Mouse (Mus musculus) cortical plate, adult 2 months (tissue): ENCODE data around the gene Rimklb. TPM values are rescaled to one million over a fixed set of nuclear protein-coding genes. Genes with fewer than 3 reads are reported as not detected.
A peak's percentile ranks its signal among the peaks of the same experiment; 100 is the strongest.
"Not testable (repeated sequence)": the region's sequence is repeated elsewhere in the genome, so short reads cannot be mapped to it uniquely, and the experiment has no call there.

Experiments used
- H3K27ac ChIP-seq: fragments of 200-500 bp; 2 replicates; pipeline ENCODE4 v1.5.1; 2012; ENCODE audit warnings: low read length, control low read depth, inconsistent platforms; ENCODE audit not compliant: insufficient read depth
- H3K4me1 ChIP-seq: fragments of 200-500 bp; 2 replicates; pipeline ENCODE4 v1.6.1; 2011; ENCODE audit warnings: low read length; ENCODE audit not compliant: control insufficient read depth, insufficient read depth
- H3K4me3 ChIP-seq: fragments of 200-500 bp; 2 replicates; pipeline ENCODE4 v1.5.1; 2011; ENCODE audit warnings: mild to moderate bottlenecking, low read length, control low read depth; ENCODE audit not compliant: insufficient read depth
- CTCF ChIP-seq: fragments of 200-500 bp; IDR thresholded peaks from 2 replicates; pipeline ENCODE4 v1.5.1; 2011; ENCODE audit warnings: mild to moderate bottlenecking, control low read depth, low read length; ENCODE audit not compliant: insufficient read depth; ENCODE audit errors: extremely low read depth
- POLR2A ChIP-seq: fragments of 200-500 bp; IDR thresholded peaks from 2 replicates; pipeline ENCODE4 v1.6.1; 2011; ENCODE audit warnings: mild to moderate bottlenecking, low read length, control low read depth; ENCODE audit not compliant: insufficient read depth; ENCODE audit errors: extremely low read depth
- polyA plus RNA-seq: library from polyadenylated mRNA; depleted of rRNA; stranded (reverse); fragments of >200 nt; gene quantifications from 2 replicates; pipeline ENCODE4 v1.2.3, GENCODE M21; 2012; rRNA removed

Rimklb gene
- 41.6 and 49.5 TPM in 2 replicates for polyA plus RNA-seq

DNA sequence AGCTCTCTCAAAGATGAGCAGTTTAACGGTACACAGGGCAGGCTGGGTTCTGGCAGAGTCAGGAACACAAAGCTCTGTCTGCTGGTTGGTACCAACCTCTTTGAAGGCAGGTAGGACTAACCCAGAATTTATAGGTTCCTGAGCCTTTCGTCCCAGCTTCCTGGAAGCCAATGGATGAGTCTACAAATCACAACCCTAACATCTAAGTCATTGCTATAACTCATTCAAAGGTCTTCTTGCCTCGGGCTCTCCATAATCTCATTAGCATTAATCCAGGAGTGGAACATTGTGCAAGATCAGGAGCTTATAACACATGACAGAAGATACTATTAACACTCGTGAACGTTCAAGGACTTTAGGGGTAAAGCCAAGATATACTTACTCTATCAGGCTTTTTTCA is at the start of gene Rimklb:
Gene Rimklb, minus strand, starts transcription at position 101 of the 400 bp plus-strand sequence.
- H3K27ac ChIP-seq, result no peak within 1 kb of the TSS
- TF ChIP-seq POLR2A (no peak), CTCF (no peak)

DNA sequence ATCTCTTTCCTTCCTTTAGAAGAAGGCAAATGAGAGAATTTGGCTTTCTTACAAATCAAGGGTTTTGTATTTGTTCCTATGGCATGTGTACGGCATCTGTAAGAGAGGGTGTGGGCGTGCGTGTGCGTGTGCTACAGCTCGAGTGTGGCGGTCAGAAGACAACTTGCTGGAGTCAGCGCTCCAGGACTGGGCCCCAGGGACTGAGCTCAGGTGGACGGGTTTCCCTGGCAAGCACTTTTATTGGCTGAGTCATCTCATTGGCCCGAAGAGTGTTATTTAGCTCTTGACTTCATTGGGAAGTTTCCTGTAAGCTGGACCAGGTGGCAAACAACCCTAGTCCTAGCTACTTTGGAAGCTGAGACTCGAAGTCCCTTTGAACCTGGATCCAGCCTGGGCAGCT is 47.4 kb upstream of the Rimklb start:
- Histone ChIP-seq H3K4me1 (no peaks in the 10 kb centered on the region), H3K4me3 (no peak overlapping the region), H3K27ac (no peak overlapping the region)
- no peak for TF ChIP-seq POLR2A
- TF ChIP-seq CTCF, result no peak

More for the DNA sequence above, at the start of gene Rimklb:
- Histone ChIP-seq H3K4me3 (no peak within 1 kb of the TSS), H3K4me1 (peaks cover 2% of the 10 kb centered on the region; the same call in 1 of the 2 replicates)

DNA sequence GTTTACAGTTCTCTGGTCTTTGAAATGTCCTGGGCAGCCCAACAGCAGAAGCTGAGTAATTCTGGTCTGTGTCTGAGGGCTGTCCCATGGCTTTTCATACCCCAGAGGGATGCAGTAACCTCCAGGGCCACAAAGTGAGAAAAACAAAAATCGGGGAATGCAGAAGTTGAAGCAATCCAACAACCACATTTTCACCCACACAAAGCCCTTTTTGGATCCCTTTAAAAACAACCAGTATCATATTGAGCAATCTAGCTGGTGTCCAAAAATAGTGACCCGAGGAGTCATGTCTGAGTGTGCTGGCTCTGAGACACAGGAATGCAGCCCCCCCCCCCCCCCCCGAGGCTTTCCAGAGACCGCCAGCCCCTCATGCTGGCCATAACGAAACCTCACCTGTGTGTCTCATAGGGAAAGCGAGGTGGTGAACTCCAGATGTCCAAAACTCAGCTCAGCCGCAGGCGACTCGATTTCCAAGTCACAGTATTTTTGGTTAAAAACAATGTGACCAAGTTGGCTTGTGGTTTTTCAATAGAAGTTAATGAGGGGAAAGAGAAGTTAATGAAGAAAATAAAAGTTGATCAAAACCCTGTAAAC is 46.8 kb upstream of the Rimklb start:
- Histone ChIP-seq H3K4me3 (no peak overlapping the region), H3K27ac (no peak overlapping the region), H3K4me1 (no peaks in the 10 kb centered on the region)
- no peak for TF ChIP-seq POLR2A
- no peak for TF ChIP-seq CTCF

DNA sequence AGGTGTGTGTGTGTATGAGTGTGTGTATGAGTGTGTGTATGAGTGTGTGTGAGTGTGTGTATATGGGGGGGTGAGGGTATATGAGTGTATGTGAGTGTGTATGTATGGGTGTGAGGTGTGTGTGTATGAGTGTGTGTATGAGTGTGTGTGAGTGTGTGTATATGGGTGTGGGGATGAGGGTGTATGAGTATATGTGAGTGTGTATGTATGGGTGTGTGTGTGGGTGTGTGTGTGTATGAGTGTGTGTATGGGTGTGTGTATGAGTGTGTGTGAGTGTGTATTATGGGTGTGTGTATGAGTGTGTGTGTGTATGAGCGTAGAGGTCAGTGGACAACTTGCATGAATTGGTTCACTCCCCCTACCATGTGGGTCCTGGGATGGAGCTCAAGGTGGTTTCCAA is 46.1 kb upstream of the Rimklb start:
- no peak overlapping the region for H3K4me3 ChIP-seq
- H3K4me1 ChIP-seq, result no peaks in the 10 kb centered on the region
- H3K27ac ChIP-seq, result no peak overlapping the region
- TF ChIP-seq POLR2A (no peak), CTCF (no peak)

DNA sequence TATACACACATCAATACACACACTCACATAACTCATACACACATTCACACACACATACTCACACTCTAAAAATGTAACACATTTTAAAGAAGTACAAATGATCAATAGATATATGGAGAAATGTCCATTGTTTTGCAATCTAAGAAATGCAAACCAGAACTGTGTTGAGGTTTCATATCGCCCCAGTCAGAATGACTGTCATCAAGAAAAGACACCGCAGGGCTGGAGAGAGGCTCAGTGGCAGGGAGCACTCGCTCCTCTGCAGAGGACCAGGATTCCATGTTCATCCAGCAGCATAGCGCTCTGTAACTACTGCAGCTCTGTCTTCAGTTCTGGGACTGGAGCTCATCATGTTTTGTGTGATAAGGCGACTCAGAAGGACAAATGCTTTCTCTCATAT is 45.0 kb upstream of the Rimklb start:
- no peak overlapping the region for H3K4me3 ChIP-seq
- H3K27ac ChIP-seq, result no peak overlapping the region
- no peaks in the 10 kb centered on the region for H3K4me1 ChIP-seq
- TF ChIP-seq CTCF, result no peak
- no peak for TF ChIP-seq POLR2A

DNA sequence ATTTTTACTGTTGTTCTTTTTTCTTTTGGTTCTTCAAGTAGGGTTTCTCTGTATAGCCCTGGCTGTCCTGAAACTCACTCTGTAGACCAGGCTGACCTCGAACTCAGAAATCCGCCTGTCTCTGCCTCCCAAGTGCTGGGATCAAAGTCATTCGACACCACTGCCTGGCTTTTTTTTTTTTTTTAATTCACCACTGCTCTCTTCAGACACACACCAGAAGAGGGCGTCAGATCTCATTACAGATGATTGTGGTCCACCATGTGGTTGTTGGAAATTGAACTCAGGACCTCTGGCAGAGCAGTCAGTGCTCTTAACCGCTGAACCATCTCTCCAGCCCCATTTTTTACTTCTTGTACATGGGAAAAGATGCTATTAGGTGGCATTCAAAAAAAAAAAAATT is 43.9 kb upstream of the Rimklb start:
- H3K4me3 ChIP-seq, H3K27ac ChIP-seq, H3K4me1 ChIP-seq: not testable (repeated sequence)

DNA sequence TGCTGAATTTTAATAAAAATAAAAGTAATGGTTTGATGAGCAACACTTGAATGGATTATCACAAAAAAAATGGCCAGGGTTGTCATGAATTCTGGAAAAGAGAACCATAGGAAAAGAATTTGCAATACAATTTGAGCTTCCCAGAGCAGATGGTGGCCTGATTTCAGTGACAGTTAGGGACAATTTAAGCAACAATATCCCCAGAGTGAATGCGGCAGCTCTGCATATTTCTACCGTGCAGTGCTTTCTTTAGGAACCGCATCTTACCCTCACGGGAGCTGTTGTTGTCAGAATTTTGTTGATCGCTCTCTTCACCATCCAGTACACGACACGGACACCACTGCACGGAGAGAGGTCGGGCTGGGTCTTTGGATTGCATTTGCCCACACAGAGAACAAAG is 41.0 kb upstream of the Rimklb start:
- no peaks in the 10 kb centered on the region for H3K4me1 ChIP-seq
- TF ChIP-seq CTCF, result no peak
- TF ChIP-seq POLR2A, result no peak
- no peak overlapping the region for H3K4me3 ChIP-seq
- H3K27ac ChIP-seq, result peak overlapping the region; percentile 4; the same call in 1 of the 2 replicates

DNA sequence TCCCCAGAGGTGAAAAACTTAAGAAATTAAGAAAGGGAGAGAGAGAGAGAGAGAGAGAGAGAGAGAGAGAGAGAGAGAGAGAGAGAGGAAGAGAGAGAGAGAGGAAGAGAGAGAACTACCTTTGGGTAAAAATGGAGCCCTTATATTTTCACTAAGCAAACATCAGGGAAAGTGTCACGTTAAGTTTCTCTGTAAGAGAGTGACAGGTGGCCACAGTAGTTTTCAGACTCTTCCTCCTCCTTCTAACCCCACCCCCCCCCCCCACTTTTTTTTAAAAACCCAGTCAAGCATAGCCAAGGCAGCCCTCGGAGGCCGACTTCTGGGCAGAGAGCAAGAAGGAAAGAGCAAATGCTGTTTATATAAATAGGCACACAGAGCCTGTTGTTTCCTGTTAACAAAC is 35.5 kb upstream of the Rimklb start:
- Histone ChIP-seq H3K27ac (no peak overlapping the region), H3K4me3 (no peak overlapping the region), H3K4me1 (no peaks in the 10 kb centered on the region)
- TF ChIP-seq CTCF (no peak), POLR2A (no peak)

DNA sequence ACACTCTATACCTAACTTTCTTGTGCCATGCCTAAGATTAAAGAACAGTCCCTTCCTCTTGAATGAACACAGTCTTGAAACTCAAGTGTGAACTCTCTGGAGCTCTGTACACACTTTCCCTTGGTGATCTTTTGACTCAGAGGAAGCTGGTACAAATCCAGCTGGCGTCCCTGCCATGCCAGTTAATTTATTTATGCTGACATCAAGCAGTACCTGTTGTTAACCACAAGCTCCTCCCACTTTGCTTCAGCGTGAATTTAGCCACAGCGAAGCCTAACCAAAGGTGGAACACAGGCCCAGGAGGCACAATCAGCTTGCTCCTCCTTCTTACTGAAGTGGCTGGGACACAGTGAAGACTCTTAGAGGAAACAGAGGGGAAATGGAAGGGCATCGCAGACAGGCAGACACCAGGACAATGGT is 34.3 kb upstream of the Rimklb start:
- Histone ChIP-seq H3K4me3 (no peak overlapping the region), H3K4me1 (no peaks in the 10 kb centered on the region)
- no peak for TF ChIP-seq CTCF
- no peak for TF ChIP-seq POLR2A

DNA sequence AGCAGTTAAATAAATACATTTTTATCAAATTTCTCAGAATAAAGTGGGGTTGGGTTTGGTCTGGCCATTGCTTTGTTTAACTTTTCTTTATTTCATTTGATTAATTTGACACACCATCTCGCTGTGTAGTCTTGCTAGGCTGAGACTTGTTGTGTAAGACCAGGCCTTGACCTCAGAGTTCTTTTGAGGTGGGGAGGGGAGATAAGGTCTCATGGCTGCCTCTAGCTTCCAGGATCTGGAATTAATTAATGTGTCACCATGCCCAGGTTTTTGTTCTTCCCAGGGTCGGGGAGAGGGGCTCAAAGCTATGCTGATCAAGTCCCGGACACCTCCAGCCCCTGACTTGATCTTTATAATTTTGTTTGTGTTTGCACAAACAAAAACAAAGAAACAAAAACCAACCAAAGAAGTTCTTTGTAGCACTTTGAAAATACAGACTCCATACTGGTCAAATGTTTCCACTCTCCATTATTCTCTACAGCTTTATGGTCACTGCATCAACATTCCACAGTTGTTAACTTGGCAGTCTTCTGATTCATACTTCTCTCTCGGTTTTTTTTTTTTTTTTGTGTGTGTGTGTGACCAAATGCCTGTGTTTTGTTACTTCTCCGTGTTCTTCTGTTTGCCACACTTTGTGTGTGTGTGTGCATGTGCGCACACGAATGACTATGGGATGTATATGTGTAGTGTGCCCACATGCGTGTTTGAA is 33.1 kb upstream of the Rimklb start:
- H3K27ac ChIP-seq, result no peak overlapping the region
- no peak overlapping the region for H3K4me3 ChIP-seq
- no peaks in the 10 kb centered on the region for H3K4me1 ChIP-seq
- TF ChIP-seq CTCF, result no peak
- no peak for TF ChIP-seq POLR2A

More for the DNA sequence above, 34.3 kb upstream of the Rimklb start:
- no peak overlapping the region for H3K27ac ChIP-seq

DNA sequence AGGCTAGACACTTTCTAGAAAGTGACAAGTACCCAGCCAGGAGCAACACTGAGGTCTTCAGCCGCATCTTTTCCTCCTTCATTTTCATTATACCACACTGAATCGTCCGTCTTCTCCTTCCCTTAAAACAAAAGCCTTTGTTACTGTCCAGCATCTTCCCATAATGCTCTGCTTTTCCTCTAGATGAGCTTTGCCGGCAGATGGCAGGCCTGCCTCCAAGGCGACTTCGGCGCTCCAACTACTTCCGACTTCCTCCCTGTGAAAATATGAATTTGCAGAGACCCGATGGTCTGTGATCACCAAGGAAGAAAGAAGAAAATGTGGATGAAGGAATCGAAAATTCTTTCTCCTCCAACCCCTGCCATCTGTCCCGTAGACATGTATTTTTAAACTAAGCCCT is 29.6 kb upstream of the Rimklb start:
- Histone ChIP-seq H3K4me1 (no peaks in the 10 kb centered on the region), H3K27ac (no peak overlapping the region), H3K4me3 (no peak overlapping the region)
- TF ChIP-seq CTCF, result no peak
- no peak for TF ChIP-seq POLR2A
